Mouse (Mus musculus): Measurements from ENCODE around the gene Col6a3. TPM values are rescaled to one million over a fixed set of nuclear protein-coding genes. Genes with fewer than 3 reads are reported as not detected.

Gene Col6a3
- polyA plus RNA-seq, 1 experiment from 2014 or later: 3.2 TPM

GRCm38 (mm10) chr1:90838657-90839056, 5.1 kb downstream of the Col6a3 start:
- Histone ChIP-seq H3K27me3 (no peaks in the 10 kb centered on the region), H3K27ac (replicated peaks) (no peak overlapping the region), H3K9me3 (no peaks in the 10 kb centered on the region), H3K4me1 (peaks cover 9% of the 10 kb centered on the region; the same call in 1 of the 2 replicates), H3K4me2 (replicated peaks) (no peak overlapping the region), H3K9ac (replicated peaks) (no peak overlapping the region), H3K36me3 (no peaks in the 10 kb centered on the region), H3K4me3 (no peak overlapping the region)
- WGBS: 76% methylated on average over 4 of the region's 4 CpGs
- no peak for ATAC-seq (replicated peaks)

GRCm38 (mm10) chr1:90838221-90838620, 5.5 kb downstream of the Col6a3 start:
- no peaks in the 10 kb centered on the region for H3K27me3 ChIP-seq
- H3K4me2 ChIP-seq (replicated peaks): no peak overlapping the region
- 42% methylated on average over 12 of the region's 12 CpGs for WGBS
- peaks cover 9% of the 10 kb centered on the region; the same call in 1 of the 2 replicates for H3K4me1 ChIP-seq
- H3K9ac ChIP-seq (replicated peaks): no peak overlapping the region
- H3K27ac ChIP-seq (replicated peaks): no peak overlapping the region
- ATAC-seq (replicated peaks): peak; percentile 48; the same call in 1 of the 2 replicates
- no peaks in the 10 kb centered on the region for H3K9me3 ChIP-seq
- H3K36me3 ChIP-seq: no peaks in the 10 kb centered on the region
- no peak overlapping the region for H3K4me3 ChIP-seq

GRCm38 (mm10) chr1:90836178-90836740, 7.5 kb downstream of the Col6a3 start:
- ATAC-seq (replicated peaks): no peak
- Histone ChIP-seq H3K4me3 (no peak overlapping the region), H3K36me3 (no peaks in the 10 kb centered on the region), H3K27me3 (no peaks in the 10 kb centered on the region), H3K9me3 (no peaks in the 10 kb centered on the region), H3K4me2 (replicated peaks) (no peak overlapping the region), H3K27ac (replicated peaks) (no peak overlapping the region), H3K9ac (replicated peaks) (no peak overlapping the region), H3K4me1 (peaks cover 9% of the 10 kb centered on the region; the same call in 1 of the 2 replicates)
- 54% methylated on average over 5 of the region's 5 CpGs for WGBS

GRCm38 (mm10) chr1:90834701-90835100, 9.1 kb downstream of the Col6a3 start:
- H3K4me1 ChIP-seq: peaks cover 6% of the 10 kb centered on the region; the same call in 1 of the 2 replicates
- WGBS: 51% methylated on average over 6 of the region's 6 CpGs
- H3K4me2 ChIP-seq (replicated peaks): no peak overlapping the region
- ATAC-seq (replicated peaks): no peak
- no peak overlapping the region for H3K27ac ChIP-seq (replicated peaks)
- H3K36me3 ChIP-seq: no peaks in the 10 kb centered on the region
- H3K4me3 ChIP-seq: no peak overlapping the region
- no peaks in the 10 kb centered on the region for H3K9me3 ChIP-seq
- H3K9ac ChIP-seq (replicated peaks): no peak overlapping the region
- no peaks in the 10 kb centered on the region for H3K27me3 ChIP-seq

GRCm38 (mm10) chr1:90830006-90830405, 13.8 kb downstream of the Col6a3 start:
- no peak overlapping the region for H3K27ac ChIP-seq (replicated peaks)
- no peaks in the 10 kb centered on the region for H3K27me3 ChIP-seq
- no peak overlapping the region for H3K9ac ChIP-seq (replicated peaks)
- H3K9me3 ChIP-seq: no peaks in the 10 kb centered on the region
- WGBS: 59% methylated on average over 6 of the region's 6 CpGs
- no peak overlapping the region for H3K4me2 ChIP-seq (replicated peaks)
- H3K4me1 ChIP-seq: no peaks in the 10 kb centered on the region
- no peak overlapping the region for H3K4me3 ChIP-seq
- no peak for ATAC-seq (replicated peaks)
- H3K36me3 ChIP-seq: no peaks in the 10 kb centered on the region

GRCm38 (mm10) chr1:90813226-90813625, 30.5 kb downstream of the Col6a3 start:
- H3K4me1 ChIP-seq: no peaks in the 10 kb centered on the region
- WGBS: 64% methylated on average over 15 of the region's 15 CpGs
- no peak overlapping the region for H3K27ac ChIP-seq (replicated peaks)
- no peak overlapping the region for H3K4me3 ChIP-seq
- ATAC-seq (replicated peaks): no peak
- no peak overlapping the region for H3K9ac ChIP-seq (replicated peaks)
- no peaks in the 10 kb centered on the region for H3K27me3 ChIP-seq
- H3K4me2 ChIP-seq (replicated peaks): no peak overlapping the region
- H3K36me3 ChIP-seq: no peaks in the 10 kb centered on the region
- no peaks in the 10 kb centered on the region for H3K9me3 ChIP-seq

GRCm38 (mm10) chr1:90808930-90809329, 34.8 kb downstream of the Col6a3 start:
- Histone ChIP-seq H3K4me2 (replicated peaks) (no peak overlapping the region), H3K9ac (replicated peaks) (no peak overlapping the region), H3K36me3 (no peaks in the 10 kb centered on the region), H3K9me3 (no peaks in the 10 kb centered on the region), H3K4me1 (no peaks in the 10 kb centered on the region), H3K27me3 (no peaks in the 10 kb centered on the region), H3K27ac (replicated peaks) (no peak overlapping the region), H3K4me3 (no peak overlapping the region)
- ATAC-seq (replicated peaks): no peak
- WGBS: 75% methylated on average over 9 of the region's 9 CpGs

GRCm38 (mm10) chr1:90803104-90803503, 40.7 kb downstream of the Col6a3 start:
- Histone ChIP-seq H3K27me3 (no peaks in the 10 kb centered on the region), H3K9ac (replicated peaks) (no peak overlapping the region), H3K4me3 (no peak overlapping the region), H3K4me1 (no peaks in the 10 kb centered on the region), H3K9me3 (no peaks in the 10 kb centered on the region), H3K4me2 (replicated peaks) (no peak overlapping the region), H3K36me3 (no peaks in the 10 kb centered on the region), H3K27ac (replicated peaks) (no peak overlapping the region)
- 83% methylated on average over 4 of the region's 4 CpGs for WGBS
- no peak for ATAC-seq (replicated peaks)

- ATAC-seq (replicated peaks): no peak
- 85% methylated on average over 13 of the region's 13 CpGs for WGBS
- no peaks in the 10 kb centered on the region for H3K9me3 ChIP-seq
- no peak overlapping the region for H3K4me3 ChIP-seq
- no peaks in the 10 kb centered on the region for H3K4me1 ChIP-seq
- H3K36me3 ChIP-seq: no peaks in the 10 kb centered on the region
- no peak overlapping the region for H3K27ac ChIP-seq (replicated peaks)
- H3K27me3 ChIP-seq: no peaks in the 10 kb centered on the region
- no peak overlapping the region for H3K9ac ChIP-seq (replicated peaks)
- no peak overlapping the region for H3K4me2 ChIP-seq (replicated peaks)
Measured at GRCm38 (mm10) chr1:90801067-90801466, 42.7 kb downstream of the Col6a3 start.

- Histone ChIP-seq H3K9ac (replicated peaks) (no peak overlapping the region), H3K4me2 (replicated peaks) (no peak overlapping the region), H3K4me1 (no peaks in the 10 kb centered on the region), H3K9me3 (no peaks in the 10 kb centered on the region), H3K4me3 (no peak overlapping the region), H3K36me3 (no peaks in the 10 kb centered on the region), H3K27ac (replicated peaks) (no peak overlapping the region), H3K27me3 (no peaks in the 10 kb centered on the region)
- 82% methylated on average over 3 of the region's 3 CpGs for WGBS
- ATAC-seq (replicated peaks): no peak
Measured at GRCm38 (mm10) chr1:90800466-90800865, 43.3 kb downstream of the Col6a3 start.

- WGBS: 74% methylated on average over 6 of the region's 6 CpGs
- Histone ChIP-seq H3K9ac (replicated peaks) (no peak overlapping the region), H3K4me2 (replicated peaks) (no peak overlapping the region), H3K4me1 (no peaks in the 10 kb centered on the region), H3K4me3 (no peak overlapping the region), H3K36me3 (no peaks in the 10 kb centered on the region), H3K27ac (replicated peaks) (no peak overlapping the region), H3K9me3 (no peaks in the 10 kb centered on the region), H3K27me3 (no peaks in the 10 kb centered on the region)
- ATAC-seq (replicated peaks): no peak
Measured at GRCm38 (mm10) chr1:90797276-90797891, 46.4 kb downstream of the Col6a3 start.

- H3K4me2 ChIP-seq (replicated peaks): no peak overlapping the region
- H3K9ac ChIP-seq (replicated peaks): no peak overlapping the region
- no peaks in the 10 kb centered on the region for H3K36me3 ChIP-seq
- H3K4me3 ChIP-seq: no peak overlapping the region
- H3K9me3 ChIP-seq: no peaks in the 10 kb centered on the region
- 96% methylated on average over 4 of the region's 4 CpGs for WGBS
- H3K27me3 ChIP-seq: no peaks in the 10 kb centered on the region
- ATAC-seq (replicated peaks): no peak
- no peak overlapping the region for H3K27ac ChIP-seq (replicated peaks)
- no peaks in the 10 kb centered on the region for H3K4me1 ChIP-seq
Measured at GRCm38 (mm10) chr1:90793368-90793767, 50.4 kb downstream of the Col6a3 start.

GRCm38 (mm10) chr1:90790925-90791324, 52.8 kb downstream of the Col6a3 start:
- WGBS: 88% methylated on average over 4 of the region's 4 CpGs
- ATAC-seq (replicated peaks): no peak

More at GRCm38 (mm10) chr1:90790925-90791324, 52.8 kb downstream of the Col6a3 start:
- Histone ChIP-seq H3K9ac (replicated peaks) (no peak overlapping the region), H3K4me2 (replicated peaks) (no peak overlapping the region), H3K4me1 (no peaks in the 10 kb centered on the region), H3K27me3 (no peaks in the 10 kb centered on the region), H3K27ac (replicated peaks) (no peak overlapping the region), H3K36me3 (no peaks in the 10 kb centered on the region), H3K9me3 (no peaks in the 10 kb centered on the region), H3K4me3 (no peak overlapping the region)

Data from forebrain, embryonic 15.5 days (tissue).